Mouse (Mus musculus) heart, adult 18-20 months (tissue): ENCODE measurements around the gene Alg1. TPM values are rescaled to one million over a fixed set of nuclear protein-coding genes. Genes with fewer than 3 reads are reported as not detected.

Source experiments
- DNase-seq, 2 experiments: peaks; one replicate each; pipeline ENCODE4 v3.0.0; 2021 to 2022; ENCODE audit warnings: mixed read lengths in 1 of 2
- microRNA-seq, 2 experiments: library from miRNA; unstranded; fragments of <30 nt; microRNA quantifications; one replicate each; pipeline ENCODE4 v1.2.0; 2022
- total RNA-seq, 2 experiments: library from RNA; stranded (reverse); gene quantifications; 2 replicates each; pipeline ENCODE4 v1.2.3; 2021

The Alg1 gene
- total RNA-seq, 2 experiments from 2014 or later, result 12.8 to 13.3 TPM

DNA sequence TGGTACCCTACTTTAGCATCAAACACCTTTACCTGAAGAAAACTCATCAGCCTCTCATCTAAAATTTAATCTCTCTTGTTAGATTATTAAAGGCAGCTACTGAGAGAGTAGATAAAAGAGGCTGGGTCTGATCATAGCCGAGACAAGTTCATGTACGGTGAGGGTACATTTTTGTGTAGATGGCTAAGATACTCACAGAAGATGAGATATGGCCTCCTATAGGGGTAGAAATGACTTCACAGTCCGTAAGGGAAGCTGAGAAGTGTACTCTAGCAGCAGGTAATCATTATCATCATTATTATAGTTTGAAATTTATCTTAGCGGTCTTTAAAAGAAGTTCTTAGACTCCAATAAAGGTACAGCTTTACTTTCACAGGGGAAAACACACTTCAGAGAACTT, 439 bp upstream of the Alg1 start:
- DNase-seq, result no peak

- no peak for DNase-seq
Observed at GRCm38 (mm10) chr16:5242355-5242754, 8.9 kb downstream of the Alg1 start.

DNA sequence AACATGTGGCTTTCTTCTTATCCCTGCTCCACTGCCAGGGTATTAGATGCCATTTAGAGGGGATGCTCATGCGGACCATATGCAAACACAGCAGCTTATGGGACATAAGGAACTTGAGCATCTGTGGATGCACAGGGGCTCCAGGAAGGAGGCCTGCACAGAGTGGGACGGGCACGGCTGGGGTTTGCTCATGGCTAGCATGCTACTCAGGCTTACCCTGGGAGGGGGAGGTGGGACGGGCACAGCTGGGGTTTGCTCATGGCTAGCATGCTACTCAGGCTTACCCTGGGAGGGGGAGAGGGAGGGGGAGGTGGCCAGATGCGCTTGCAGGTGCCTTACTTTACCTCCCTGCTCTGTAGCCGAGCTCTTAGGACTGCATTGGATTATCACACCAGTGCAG, 9.5 kb downstream of the Alg1 start:
- DNase-seq, result no peak

DNA sequence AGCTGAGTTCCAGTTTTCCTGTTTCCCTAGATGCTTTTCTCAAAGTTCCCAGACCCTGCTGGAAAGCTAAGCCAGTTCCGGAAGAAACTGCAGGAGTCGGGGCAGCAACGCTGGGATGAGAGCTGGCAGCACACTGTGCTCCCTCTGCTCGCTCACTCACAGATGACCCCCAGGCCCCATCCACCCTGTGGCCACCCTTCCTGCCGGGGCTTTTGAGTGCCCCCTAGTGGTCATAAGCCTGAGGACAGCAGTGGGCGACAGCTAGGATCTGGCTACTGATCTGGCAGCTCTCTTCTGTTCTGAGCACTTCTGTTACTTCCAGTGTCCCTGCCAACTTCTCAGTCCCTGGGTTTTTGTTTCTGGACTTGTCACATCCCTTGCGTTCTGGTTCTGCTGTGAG, 11.0 kb downstream of the Alg1 start:
- DNase-seq, result peak; percentile 80 to 82

- no peak for DNase-seq
Observed at GRCm38 (mm10) chr16:5250891-5251290, 17.5 kb downstream of the Alg1 start.

GRCm38 (mm10) chr16:5252260-5252659, 18.8 kb downstream of the Alg1 start:
- no peak for DNase-seq

DNA sequence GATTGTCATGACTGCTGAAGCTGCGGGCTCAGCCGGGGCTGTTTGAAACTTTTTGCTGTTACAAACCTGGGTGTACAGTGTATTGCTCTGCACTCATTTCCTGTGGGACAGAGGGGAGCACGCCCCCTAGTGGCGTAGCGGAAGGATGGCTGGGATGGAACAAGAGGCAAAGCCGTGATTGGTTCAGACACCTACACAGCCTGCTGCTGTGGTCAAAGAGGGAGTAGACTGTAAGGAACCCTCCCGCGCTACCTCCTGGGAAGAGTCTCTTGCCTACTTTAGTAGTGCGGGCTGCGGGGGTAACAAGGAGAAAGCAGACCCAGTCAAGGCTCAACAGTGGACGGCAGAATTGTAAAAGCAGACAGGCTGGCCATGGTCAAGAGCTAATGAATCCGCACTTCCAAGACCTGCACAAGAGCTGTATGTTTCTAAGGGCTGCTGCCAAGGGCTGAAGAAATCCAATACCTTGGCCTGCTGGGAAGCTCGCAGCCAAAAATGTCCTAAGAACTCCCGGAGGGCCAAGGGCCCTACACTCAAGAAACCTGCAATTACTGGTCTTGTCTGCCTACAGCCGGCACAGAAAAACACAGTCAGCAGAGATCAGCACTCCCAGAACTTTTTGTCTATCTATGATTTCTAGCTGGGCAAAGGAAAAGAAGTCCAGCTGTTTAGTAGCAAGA, 21.1 kb downstream of the Alg1 start:
- peak; percentile 82 to 84 for DNase-seq

GRCm38 (mm10) chr16:5255081-5255740, 21.8 kb downstream of the Alg1 start:
- peak in 1 of 2 experiments; percentile 24 for DNase-seq

DNA sequence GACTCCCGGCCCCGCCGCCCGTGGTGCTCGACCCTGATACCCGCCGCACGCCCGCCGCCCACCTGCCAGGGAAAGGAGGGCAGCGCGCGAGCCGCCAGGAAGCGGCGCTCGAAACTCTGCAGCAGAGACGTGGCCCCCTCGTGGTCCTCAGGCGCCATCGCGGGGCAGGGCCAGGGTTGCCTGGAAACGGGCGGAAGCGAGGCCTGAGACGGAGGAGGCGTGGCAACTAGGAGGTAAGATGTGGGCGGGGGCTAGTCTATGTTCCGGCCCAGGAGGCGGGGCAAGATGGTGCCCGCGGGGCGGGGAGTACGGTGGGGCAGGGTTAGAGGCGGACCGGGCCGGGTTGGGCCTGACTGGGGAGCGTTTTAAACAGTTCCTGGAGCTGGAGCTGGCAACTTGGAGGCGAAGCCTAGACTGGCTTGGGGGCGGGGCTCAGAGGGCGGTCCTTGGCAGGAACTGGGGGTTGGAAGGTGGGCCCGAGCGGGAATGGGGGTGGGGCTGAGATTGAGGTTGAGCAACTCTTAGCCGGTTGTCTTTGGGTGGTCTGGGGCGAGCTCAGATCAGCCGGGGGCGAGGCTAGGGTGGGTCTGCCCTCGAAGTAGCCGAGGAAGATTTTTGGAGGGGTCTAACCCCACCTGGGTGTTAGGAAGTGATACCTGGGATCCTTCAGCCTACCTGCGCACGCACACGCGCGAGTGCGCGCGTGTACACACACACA, 22.5 kb downstream of the Alg1 start, which contains the start of gene Eef2kmt:
Eef2kmt (minus strand) TSS at position 205 of the 718 bp plus-strand sequence.
- peak; percentile 99 for DNase-seq

DNA sequence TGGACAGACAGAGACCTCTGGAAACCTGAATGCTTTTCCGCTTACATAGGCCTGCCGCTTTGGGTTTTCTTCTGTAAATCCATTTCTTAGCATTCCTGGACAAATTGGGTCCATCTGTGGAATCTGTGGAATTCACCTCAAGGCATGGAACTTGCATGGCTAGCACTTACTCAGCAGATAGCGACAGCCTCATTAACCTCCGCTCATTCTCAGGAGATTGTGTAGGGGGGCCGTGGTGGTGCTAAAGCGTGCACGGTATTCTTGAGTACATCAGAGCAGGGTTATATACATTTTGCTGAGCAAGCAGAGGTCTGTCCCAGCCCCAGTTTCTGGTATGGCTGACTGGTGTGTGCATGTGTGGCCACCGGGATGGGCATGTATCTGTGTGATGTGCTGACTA, 29.7 kb downstream of the Alg1 start:
- no peak for DNase-seq

- DNase-seq, result no peak
Observed at GRCm38 (mm10) chr16:5263926-5264325, 30.5 kb downstream of the Alg1 start.

- DNase-seq, result no peak
Observed at GRCm38 (mm10) chr16:5271411-5272035, 38.1 kb downstream of the Alg1 start.

GRCm38 (mm10) chr16:5272371-5272770, 39.0 kb downstream of the Alg1 start:
- no peak for DNase-seq

DNA sequence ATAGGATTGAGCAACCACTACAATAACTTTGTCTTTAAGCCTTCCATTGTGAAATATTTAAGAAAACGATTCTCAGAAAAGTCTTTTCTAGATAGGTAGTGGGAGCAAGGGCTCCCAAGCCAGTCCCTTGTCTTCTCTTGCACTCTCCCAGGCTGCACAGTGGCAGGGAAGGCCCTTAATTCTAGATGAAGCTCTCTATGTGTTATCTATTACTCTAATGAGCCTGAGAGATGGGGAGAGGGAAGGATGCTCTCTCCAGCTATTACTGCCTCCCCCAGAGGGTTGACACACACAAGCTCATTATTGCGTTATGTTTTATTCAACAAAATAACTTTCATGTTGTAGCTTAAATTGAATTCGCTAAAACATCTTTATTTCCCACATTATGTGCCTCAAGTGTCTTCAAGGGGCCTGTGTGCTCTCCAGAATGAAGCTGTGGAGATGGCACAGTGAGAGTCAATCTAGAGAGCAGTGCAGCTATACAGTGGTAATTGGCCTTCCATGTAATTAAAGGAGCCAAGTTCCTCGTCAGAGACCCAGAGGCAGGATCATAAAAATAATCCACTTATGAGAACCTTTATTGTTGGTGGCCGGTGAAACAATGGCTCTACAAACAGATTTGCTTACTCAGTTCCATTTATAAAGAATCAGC, 46.3 kb downstream of the Alg1 start:
- no peak for DNase-seq

DNA sequence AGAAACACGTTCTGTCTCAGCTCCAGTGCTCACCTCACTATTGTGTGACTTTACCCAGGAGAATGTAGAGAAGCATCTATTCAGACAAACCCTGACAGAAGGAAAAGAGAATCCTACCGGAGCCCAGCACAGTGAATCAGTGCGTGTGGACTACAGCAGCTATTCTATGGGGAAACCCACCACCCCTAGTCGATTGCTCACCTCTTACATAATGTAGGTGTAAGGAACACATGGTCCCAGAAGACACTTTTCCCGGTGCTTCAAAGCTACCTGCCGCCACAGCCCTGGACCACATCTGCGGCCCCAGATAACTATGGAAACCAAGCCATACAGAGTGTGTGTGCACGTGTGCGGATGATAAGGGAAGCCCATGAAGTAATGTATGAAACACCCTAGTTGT, 49.3 kb downstream of the Alg1 start:
- no peak for DNase-seq

DNA sequence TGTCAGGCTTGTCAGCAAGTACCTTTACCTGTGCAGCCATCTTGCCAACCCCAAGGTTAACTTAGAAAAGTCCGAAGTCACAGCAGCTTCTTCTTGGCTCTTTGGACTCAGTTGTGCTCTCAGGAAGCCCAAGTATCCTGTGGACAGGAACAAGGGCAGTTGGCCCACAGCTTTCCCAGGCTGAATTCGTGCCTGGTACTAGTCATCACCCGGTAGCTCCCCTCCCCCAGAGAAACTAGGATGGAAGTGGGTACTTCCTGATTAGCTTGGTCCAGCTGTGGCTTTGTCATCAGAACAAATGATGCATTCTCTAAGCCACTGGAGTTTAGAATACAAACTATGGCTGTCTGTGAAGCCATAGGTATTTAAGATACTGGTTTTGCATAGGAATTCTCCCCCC, 52.0 kb downstream of the Alg1 start:
- no peak for DNase-seq

Small RNAs within 50 kb of the gene (microRNA-seq; reads per million reads assigned to microRNA genes)
- gene Gm23689 (0 reads per million in 2 experiments), gene Gm26095 (0 reads per million in 2 experiments), gene Mir6364 (0 reads per million in 2 experiments)

Other genes with a start within 250 kb of the Alg1 start
- not detected for gene Sept12, start 235.8 kb upstream of the Alg1 start, total RNA-seq
- gene Smim22, start 226.3 kb upstream of the Alg1 start, total RNA-seq, result not detected
- 10 to 100 TPM; 14.0 to 18.8 TPM for gene Rogdi, start 220.1 kb upstream of the Alg1 start, total RNA-seq
- 10 to 100 TPM; 40.6 to 43.3 TPM for gene Glyr1, start 183.8 kb upstream of the Alg1 start, total RNA-seq
- 10 to 100 TPM; 21.3 to 23.2 TPM for gene Ubn1, start 183.6 kb upstream of the Alg1 start, total RNA-seq
- 1 to 10 TPM; 4.9 to 6.8 TPM for gene Ppl, start 101.2 kb upstream of the Alg1 start, total RNA-seq
- gene Sec14l5, start 86.5 kb upstream of the Alg1 start, total RNA-seq, result under 1 TPM; 0.55 to 0.72 TPM
- 10 to 100 TPM; 12.0 to 14.5 TPM for gene Nagpa, start 29.6 kb upstream of the Alg1 start, total RNA-seq
- 10 to 100 TPM; 14.3 to 19.3 TPM for gene AU021092, start 11.3 kb upstream of the Alg1 start, total RNA-seq
- gene Eef2kmt, start 22.4 kb downstream of the Alg1 start, total RNA-seq, result 1 to 10 TPM; 8.7 to 9.8 TPM